Mouse (Mus musculus) thymus, postnatal 4 days (tissue): ENCODE data around the gene Erbb2.

ENCODE experiments used
- DNase-seq: peaks from one replicate; pipeline ENCODE4 v3.0.0; 2021

The Erbb2 gene

GRCm38 (mm10) chr11:98386596-98386995, 25.7 kb upstream of the Erbb2 start:
- DNase-seq, result peak; percentile 57

GRCm38 (mm10) chr11:98387056-98387577, 25.2 kb upstream of the Erbb2 start:
- no peak for DNase-seq

- DNase-seq, result no peak
Measured at GRCm38 (mm10) chr11:98388282-98388681, 24.0 kb upstream of the Erbb2 start.

- peak; percentile 85 for DNase-seq
Measured at GRCm38 (mm10) chr11:98389221-98389780, 23.0 kb upstream of the Erbb2 start.

GRCm38 (mm10) chr11:98390141-98390540, 22.1 kb upstream of the Erbb2 start:
- DNase-seq, result no peak

- no peak for DNase-seq
Measured at GRCm38 (mm10) chr11:98392034-98392433, 20.2 kb upstream of the Erbb2 start.

- DNase-seq, result peak; percentile 41
Measured at GRCm38 (mm10) chr11:98392645-98393044, 19.6 kb upstream of the Erbb2 start.

GRCm38 (mm10) chr11:98393317-98393716, 19.0 kb upstream of the Erbb2 start:
- DNase-seq, result peak; percentile 87

- DNase-seq, result peak; percentile 34
Measured at GRCm38 (mm10) chr11:98394301-98394700, 18.0 kb upstream of the Erbb2 start.

GRCm38 (mm10) chr11:98395041-98395440, 17.2 kb upstream of the Erbb2 start:
- DNase-seq, result no peak

- DNase-seq, result no peak
Measured at GRCm38 (mm10) chr11:98397946-98398345, 14.3 kb upstream of the Erbb2 start.

- peak; percentile 89 for DNase-seq
Measured at GRCm38 (mm10) chr11:98400161-98400726, 12.0 kb upstream of the Erbb2 start, which contains the start of gene Pgap3. Pgap3 (minus strand) TSS chr11:98400490.

GRCm38 (mm10) chr11:98400816-98401215, 11.5 kb upstream of the Erbb2 start:
- no peak for DNase-seq

GRCm38 (mm10) chr11:98406621-98407020, 5.6 kb upstream of the Erbb2 start:
- DNase-seq, result no peak

GRCm38 (mm10) chr11:98408872-98409271, 3.4 kb upstream of the Erbb2 start:
- no peak for DNase-seq

- no peak for DNase-seq
Measured at GRCm38 (mm10) chr11:98409341-98409822, 2.9 kb upstream of the Erbb2 start.

GRCm38 (mm10) chr11:98412797-98413301, 579 bp downstream of the Erbb2 start:
- no peak for DNase-seq

- no peak for DNase-seq
Measured at GRCm38 (mm10) chr11:98413731-98414130, 1.5 kb downstream of the Erbb2 start.

GRCm38 (mm10) chr11:98414162-98414561, 1.9 kb downstream of the Erbb2 start:
- no peak for DNase-seq

- no peak for DNase-seq
Measured at GRCm38 (mm10) chr11:98417074-98417473, 4.8 kb downstream of the Erbb2 start.

- no peak for DNase-seq
Measured at GRCm38 (mm10) chr11:98418273-98418672, 6.0 kb downstream of the Erbb2 start.

GRCm38 (mm10) chr11:98418939-98419547, 6.8 kb downstream of the Erbb2 start:
- DNase-seq, result no peak

- no peak for DNase-seq
Measured at GRCm38 (mm10) chr11:98426592-98426991, 14.3 kb downstream of the Erbb2 start.

- DNase-seq, result no peak
Measured at GRCm38 (mm10) chr11:98428436-98428835, 16.2 kb downstream of the Erbb2 start.
